Mouse (Mus musculus) limb, embryonic 14.5 days (tissue): ENCODE measurements around the gene Sod3. TPM values are rescaled to one million over a fixed set of nuclear protein-coding genes. Genes with fewer than 3 reads are reported as not detected.

Experiments used
- ATAC-seq: fragments of 200-750 bp; cut with Nextera tagmentation; 2 replicates; pipeline ENCODE4 v1.8.0; 2017; ENCODE audit warnings: low read depth, moderate number of reproducible peaks, moderate TSS enrichment; ENCODE audit not compliant: low FRiP score
- DNase-seq: peaks from one replicate; pipeline ENCODE4 v3.0.0-alpha.2; 2015; ENCODE audit warnings: low spot score
- H3K27ac ChIP-seq: fragments of 300-500 bp; sonication (generic); replicated peaks from 2 replicates; pipeline ENCODE4 v1.5.1; 2014; ENCODE audit warnings: low read depth, mild to moderate bottlenecking, low read length, moderate library complexity, mixed read lengths
- H3K27me3 ChIP-seq: fragments of 300-500 bp; sonication (generic); 2 replicates; pipeline ENCODE4 v1.6.1; 2014; ENCODE audit warnings: low read length, mixed read lengths; ENCODE audit not compliant: control insufficient read depth, insufficient read depth
- H3K36me3 ChIP-seq: fragments of 300-500 bp; sonication (generic); 2 replicates; pipeline ENCODE4 v1.6.1; 2014; ENCODE audit warnings: mild to moderate bottlenecking, low read length, moderate library complexity, mixed read lengths; ENCODE audit not compliant: control insufficient read depth, insufficient read depth
- H3K4me1 ChIP-seq: fragments of 300-500 bp; sonication (generic); 2 replicates; pipeline ENCODE4 v1.6.1; 2014; ENCODE audit warnings: antibody characterized with exemption, low read length, mixed read lengths; ENCODE audit not compliant: control insufficient read depth, insufficient read depth
- H3K4me2 ChIP-seq: fragments of 300-500 bp; sonication (generic); replicated peaks from 2 replicates; pipeline ENCODE4 v1.6.1; 2014; ENCODE audit warnings: low read depth, mild to moderate bottlenecking, low read length, moderate library complexity; ENCODE audit not compliant: severe bottlenecking
- H3K4me3 ChIP-seq: fragments of 300-500 bp; sonication (generic); replicated peaks from 2 replicates; pipeline ENCODE4 v1.5.1; 2014; ENCODE audit warnings: low read length
- H3K9ac ChIP-seq: fragments of 300-500 bp; sonication (generic); 2 replicates; pipeline ENCODE4 v1.6.1; 2014; ENCODE audit warnings: mild to moderate bottlenecking, low read depth, low read length, moderate library complexity; ENCODE audit not compliant: severe bottlenecking
- H3K9me3 ChIP-seq: fragments of 300-500 bp; sonication (generic); 2 replicates; pipeline ENCODE4 v1.6.1; 2016; ENCODE audit warnings: low read length; ENCODE audit not compliant: control insufficient read depth
- POLR2A ChIP-seq: fragments of 200-500 bp; IDR thresholded peaks from 2 replicates; pipeline ENCODE4 v1.8.0; 2012; ENCODE audit warnings: inconsistent platforms, mild to moderate bottlenecking, moderate library complexity, borderline replicate concordance; ENCODE audit not compliant: insufficient read depth, insufficient read length; ENCODE audit errors: extremely low read depth
- whole genome bisulfite sequencing: fragments of 180-500 bp; shearing (Covaris S2); extraction: QIAGEN DNeasy Blood & Tissue Kit; methylation state at CpG from one replicate; pipeline ENCODE4 v1.1.7; 2014; 5-methylcytosine and 5-hydroxymethylcytosine counted together
- polyA plus RNA-seq, 2 experiments: library from polyadenylated mRNA; depleted of rRNA in 1 of 2; stranded (reverse) in 1 of 2; unstranded in 1 of 2; fragments of >200 nt; fragmentation: Nextera tagmentation in 1 of 2; extraction: Ambion mirVana in 1 of 2; gene quantifications; 2 replicates each; pipeline versions ENCODE4 v1.2.1 to v1.2.3; 2012 to 2014

Gene Sod3
- polyA plus RNA-seq, 2 experiments: 0.98 to 1.1 TPM

DNA sequence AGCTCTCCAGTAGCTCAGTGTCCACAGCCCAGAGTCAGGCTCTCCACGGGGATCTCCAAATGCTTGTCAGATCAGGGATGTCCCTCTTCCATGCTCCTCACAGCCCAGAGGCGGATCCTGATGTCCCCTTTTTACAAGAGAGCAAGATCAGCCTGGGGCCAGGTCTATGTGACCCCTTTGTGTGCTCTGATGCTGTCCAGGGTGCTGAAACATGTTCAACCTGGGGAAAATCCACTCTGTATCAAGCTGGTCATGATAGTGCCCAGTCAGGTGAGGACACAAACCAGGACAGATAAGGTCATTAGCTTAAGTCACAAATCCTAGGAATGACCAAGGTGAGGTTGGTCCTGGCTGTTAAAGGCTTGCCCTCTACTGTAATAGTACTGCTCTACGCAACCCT, 48.0 kb downstream of the Sod3 start:
- H3K4me1 ChIP-seq: no peaks in the 10 kb centered on the region
- 50% methylated on average over 3 of the region's 3 CpGs for WGBS
- DNase-seq (peak; percentile 45), ATAC-seq (no peak; the same call in 1 of the 2 replicates)
- no peak overlapping the region for H3K4me2 ChIP-seq
- no peaks in the 10 kb centered on the region for H3K27me3 ChIP-seq
- TF ChIP-seq POLR2A: no peak
- no peaks in the 10 kb centered on the region for H3K9me3 ChIP-seq
- no peaks in the 10 kb centered on the region for H3K36me3 ChIP-seq
- no peak overlapping the region for H3K9ac ChIP-seq
- H3K4me3 ChIP-seq: no peak overlapping the region
- H3K27ac ChIP-seq: no peak overlapping the region

DNA sequence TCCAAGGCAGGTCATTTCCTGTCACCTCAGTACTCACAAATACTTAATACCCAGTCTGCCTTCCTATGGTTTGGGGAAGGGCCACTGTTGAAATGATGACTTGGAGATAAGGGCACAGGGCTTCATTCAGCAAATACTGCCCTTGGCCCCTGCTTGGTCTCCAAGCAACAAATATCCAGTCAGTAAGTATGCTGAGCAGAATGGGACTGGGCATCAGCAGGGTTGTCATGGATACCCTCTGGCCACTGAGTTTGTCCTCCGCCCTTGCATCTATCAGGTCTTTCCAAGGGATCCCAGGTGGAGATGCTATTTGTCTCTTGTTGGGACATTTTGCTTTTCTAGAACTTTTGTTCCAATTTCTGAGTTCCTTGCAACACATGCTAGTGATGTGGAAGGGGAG, 51.6 kb downstream of the Sod3 start:
- DNase-seq (no peak), ATAC-seq (no peak)
- Histone ChIP-seq H3K9me3 (no peaks in the 10 kb centered on the region), H3K27ac (no peak overlapping the region), H3K4me2 (no peak overlapping the region), H3K36me3 (no peaks in the 10 kb centered on the region), H3K27me3 (no peaks in the 10 kb centered on the region), H3K4me1 (no peaks in the 10 kb centered on the region), H3K9ac (no peak overlapping the region), H3K4me3 (no peak overlapping the region)
- WGBS: 95% methylated on average over 1 of the region's 1 CpGs
- no peak for TF ChIP-seq POLR2A

DNA sequence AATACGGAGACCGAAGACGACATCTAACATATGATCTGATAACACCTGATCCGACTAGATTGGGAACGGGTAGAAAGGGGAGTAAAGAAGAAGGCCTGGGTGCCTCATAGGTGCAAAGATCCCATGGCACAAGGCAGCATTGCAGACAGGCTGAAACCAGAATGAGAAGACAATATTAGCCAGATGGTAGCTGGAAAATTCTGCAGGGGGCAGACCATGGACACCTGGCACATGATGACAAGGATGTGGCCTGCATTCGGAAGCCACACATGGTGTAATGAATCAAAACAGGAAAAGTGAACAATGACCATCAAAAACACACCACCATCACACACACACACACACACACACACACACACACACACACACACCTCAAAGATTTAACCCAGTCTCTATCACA, 52.3 kb downstream of the Sod3 start:
- H3K4me3 ChIP-seq: no peak overlapping the region
- no peak overlapping the region for H3K4me2 ChIP-seq
- no peak for TF ChIP-seq POLR2A
- WGBS: 87% methylated on average over 6 of the region's 6 CpGs
- H3K9ac ChIP-seq: no peak overlapping the region
- H3K27ac ChIP-seq: no peak overlapping the region
- no peaks in the 10 kb centered on the region for H3K36me3 ChIP-seq
- H3K4me1 ChIP-seq: no peaks in the 10 kb centered on the region
- ATAC-seq (no peak), DNase-seq (no peak)
- H3K9me3 ChIP-seq: no peaks in the 10 kb centered on the region
- H3K27me3 ChIP-seq: no peaks in the 10 kb centered on the region

DNA sequence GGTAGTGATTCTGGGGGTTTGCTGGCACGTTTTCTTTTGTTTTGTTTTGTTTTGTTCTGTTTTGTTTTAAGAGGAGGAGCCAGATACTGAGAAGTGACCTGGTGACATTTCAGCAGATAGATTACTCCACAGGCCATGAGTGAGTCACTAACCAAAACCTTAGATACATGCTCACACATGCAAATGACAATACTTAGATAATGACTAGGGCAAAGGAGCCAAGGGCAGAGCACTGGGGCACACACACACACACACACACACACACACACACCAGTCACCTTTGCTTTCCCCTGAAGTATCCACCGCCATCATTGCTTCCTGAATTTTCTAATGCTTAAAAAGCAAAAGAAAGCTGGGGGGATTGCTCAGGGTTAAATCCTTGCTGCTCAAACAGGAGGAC, 52.9 kb downstream of the Sod3 start:
- no peaks in the 10 kb centered on the region for H3K36me3 ChIP-seq
- H3K4me1 ChIP-seq: no peaks in the 10 kb centered on the region
- H3K9me3 ChIP-seq: no peaks in the 10 kb centered on the region
- H3K4me2 ChIP-seq: no peak overlapping the region
- H3K27me3 ChIP-seq: no peaks in the 10 kb centered on the region
- ATAC-seq (no peak), DNase-seq (no peak)
- no peak for TF ChIP-seq POLR2A
- H3K9ac ChIP-seq: no peak overlapping the region
- no peak overlapping the region for H3K4me3 ChIP-seq
- no peak overlapping the region for H3K27ac ChIP-seq
- WGBS: 72% methylated on average over 2 of the region's 2 CpGs

Other genes starting within 250 kb of the Sod3 start
- 176 and 183 TPM in 2 replicates for gene Dhx15, start 173.3 kb upstream of the Sod3 start, polyA plus RNA-seq (2012; rRNA removed)
- 88.7 and 89.8 TPM in 2 replicates for gene Dhx15, start 173.3 kb upstream of the Sod3 start, polyA plus RNA-seq (2014; fragmentation: Nextera tagmentation; extraction: Ambion mirVana)
- 1.4 and 1.6 TPM in 2 replicates for gene Ccdc149, start 107.7 kb downstream of the Sod3 start, polyA plus RNA-seq (2012; rRNA removed)
- 2.0 and 2.7 TPM in 2 replicates for gene Ccdc149, start 107.7 kb downstream of the Sod3 start, polyA plus RNA-seq (2014; fragmentation: Nextera tagmentation; extraction: Ambion mirVana)
- gene Lgi2, start 202.7 kb downstream of the Sod3 start, polyA plus RNA-seq (2012; rRNA removed): 6.9 and 7.3 TPM in 2 replicates
- gene Lgi2, start 202.7 kb downstream of the Sod3 start, polyA plus RNA-seq (2014; fragmentation: Nextera tagmentation; extraction: Ambion mirVana): 3.6 and 3.7 TPM in 2 replicates